ENCODE assay signal across 9 mouse cellular contexts in genomic region chr15:82901306-82901705, GRCm38 (mm10).
DNase-seq lines count a peak whose midpoint lies in the region; ATAC-seq and TF ChIP-seq lines count a peak whose summit lies in the region.
"Had no signal": no experiment of that assay in that cellular context is flagged by ENCODE, and none has a peak within 500 bp of the region (broad histone marks: within the 10 kb centered on the region; RNA-seq: fewer than 3 reads in every experiment).

No protein-coding gene starts in this region.

- no peak for TF ChIP-seq EP300 in heart, adult 2 months (IDR thresholded peaks at IDR 0.05; ENCODE audit: insufficient read depth, low read depth, low read length)

- no peaks in the 10 kb centered on the region for H3K36me3 ChIP-seq in heart, embryonic 15.5 days
- peaks cover 2% of the 10 kb centered on the region; the same call in 1 of the 2 replicates for H3K36me3 ChIP-seq in heart, adult 2 months (ENCODE audit: control insufficient read depth, insufficient read depth, low read length)
- H3K36me3 ChIP-seq in E14TG2a.4 (ENCODE audit: insufficient read depth, low read length) = peaks cover 13% of the 10 kb centered on the region
- H3K36me3 ChIP-seq in limb, embryonic 13.5 days = no peaks in the 10 kb centered on the region

- no peak overlapping the region for H3K4me2 ChIP-seq in heart, embryonic 15.5 days
- H3K4me2 ChIP-seq in limb, embryonic 13.5 days (replicated peaks) = 0 out of 2 replicates have a peak overlapping the region, but pooled peaks have one; percentile 7

- H3K27ac ChIP-seq in heart, embryonic 15.5 days = peak overlapping the region; percentile 21; the same call in 1 of the 2 replicates
- H3K27ac ChIP-seq in heart, adult 2 months = no peak overlapping the region
- H3K27ac ChIP-seq in limb, embryonic 13.5 days = no peak overlapping the region
- H3K27ac ChIP-seq in gastrocnemius, adult 2 months = no peak overlapping the region

- intact Hi-C loops in heart, adult 2 months (cut with DNase I) = loop anchor here (5.0 kb wide), 2 partner anchors 86 to 89 kb away; partner anchors contain the start of gene Tcf20
- intact Hi-C loops in gastrocnemius, adult 2 months (cut with DNase I) = no loop called here

- WGBS in heart, embryonic 15.5 days = 15% methylated on average over 6 of the region's 6 CpGs
- WGBS in heart, adult 2 months = 23% methylated on average over 6 of the region's 6 CpGs
- 22% methylated on average over 6 of the region's 6 CpGs for WGBS in limb, embryonic 13.5 days

- 0 out of 2 replicates have a peak, but pooled peaks cover 4% of the 10 kb centered on the region for H3K79me2 ChIP-seq in heart, adult 2 months (replicated peaks; ENCODE audit: control insufficient read depth, insufficient read depth, low read length)

- H3K27me3 ChIP-seq in heart, embryonic 15.5 days = peaks cover 8% of the 10 kb centered on the region; the same call in 1 of the 2 replicates
- no peaks in the 10 kb centered on the region for H3K27me3 ChIP-seq in heart, adult 2 months (ENCODE audit: control insufficient read depth, insufficient read depth, low read length)
- no peaks in the 10 kb centered on the region for H3K27me3 ChIP-seq in E14TG2a.4 (ENCODE audit: insufficient read depth, low read length)
- H3K27me3 ChIP-seq in limb, embryonic 13.5 days = no peaks in the 10 kb centered on the region

- H3K4me3 ChIP-seq in heart, embryonic 15.5 days = no peak overlapping the region
- H3K4me3 ChIP-seq in heart, adult 2 months = no peak overlapping the region
- peak overlapping the region; percentile 76 for H3K4me3 ChIP-seq in E14TG2a.4 (replicated peaks; ENCODE audit: low read length)
- no peak overlapping the region for H3K4me3 ChIP-seq in limb, embryonic 13.5 days
- H3K4me3 ChIP-seq in gastrocnemius, adult 2 months = no peak overlapping the region

- TF ChIP-seq CTCF in heart, adult 2 months (IDR thresholded peaks at IDR 0.05) = no peak
- TF ChIP-seq CTCF in E14TG2a.4 (conservative IDR thresholded peaks at IDR 0.05; ENCODE audit: low read length) = no peak
- TF ChIP-seq CTCF in brain, embryonic 14.5 days (IDR thresholded peaks at IDR 0.05; ENCODE audit: borderline replicate concordance, extremely low read depth, insufficient read depth, insufficient read length) = no peak
- TF ChIP-seq CTCF in gastrocnemius, adult 2 months (IDR thresholded peaks at IDR 0.05) = no peak

- no peak overlapping the region for H3K9ac ChIP-seq in heart, embryonic 15.5 days
- H3K9ac ChIP-seq in heart, adult 2 months (ENCODE audit: low read depth, low read length) = no peak overlapping the region
- H3K9ac ChIP-seq in limb, embryonic 13.5 days = peak overlapping the region; percentile 31; the same call in 1 of the 2 replicates

- DNase-seq in heart, adult 2 months = no peak
- peak; percentile 64 for DNase-seq in brain, embryonic 14.5 days (ENCODE audit: low read depth)
- no peak for DNase-seq in gastrocnemius, adult 2 months
- DNase-seq: kidney, adult 2 months had no signal

- TF ChIP-seq POLR2A in heart, adult 2 months (IDR thresholded peaks at IDR 0.05; ENCODE audit: insufficient read depth, low read depth, low read length) = no peak
- no peak for TF ChIP-seq POLR2A in brain, embryonic 14.5 days (IDR thresholded peaks at IDR 0.05; ENCODE audit: borderline replicate concordance, extremely low read depth, insufficient read depth, insufficient read length, poor library complexity, severe bottlenecking)

- peaks cover 49% of the 10 kb centered on the region for H3K4me1 ChIP-seq in heart, embryonic 15.5 days (replicated peaks)
- peaks cover 3% of the 10 kb centered on the region for H3K4me1 ChIP-seq in heart, adult 2 months (ENCODE audit: control insufficient read depth, insufficient read depth, low read length)
- H3K4me1 ChIP-seq in E14TG2a.4 (replicated peaks; ENCODE audit: low read depth, low read length) = peaks cover 86% of the 10 kb centered on the region
- H3K4me1 ChIP-seq in limb, embryonic 13.5 days = peaks cover 63% of the 10 kb centered on the region

- no peaks in the 10 kb centered on the region for H3K9me3 ChIP-seq in heart, embryonic 15.5 days (replicated peaks)
- H3K9me3 ChIP-seq in E14TG2a.4 (ENCODE audit: low read length) = no peaks in the 10 kb centered on the region
- no peaks in the 10 kb centered on the region for H3K9me3 ChIP-seq in limb, embryonic 13.5 days

- ATAC-seq in heart, embryonic 15.5 days (replicated peaks; ENCODE audit: insufficient number of reproducible peaks, insufficient read depth, low FRiP score, low read depth) = no peak
- no peak for ATAC-seq in limb, embryonic 13.5 days (ENCODE audit: low FRiP score, low read depth)
- ATAC-seq in cerebellum, adult (ENCODE audit: insufficient number of reproducible peaks, low FRiP score, low TSS enrichment) = no peak
- no peak for ATAC-seq in erythroblast, adult 5-6 weeks (replicated peaks; ENCODE audit: low FRiP score, poor library complexity, severe bottlenecking)
